Mouse (Mus musculus): ENCODE results near the gene Gnb1l. TPM values are rescaled to one million over a fixed set of nuclear protein-coding genes. Genes with fewer than 3 reads are reported as not detected.

Gene Gnb1l
- total RNA-seq (2021), result 1 to 10 TPM; 6.2 to 7.1 TPM
- long read RNA-seq, experiment 1, partial matches to known transcripts, result 1 of 11 reads
- long read RNA-seq, experiment 1, other reads (novel, unspliced or antisense), result 6 of 11 reads
- long read RNA-seq, experiment 2, partial matches to known transcripts, result 2 of 6 reads
- long read RNA-seq, experiment 2, other reads (novel, unspliced or antisense), result 0 of 6 reads

DNA sequence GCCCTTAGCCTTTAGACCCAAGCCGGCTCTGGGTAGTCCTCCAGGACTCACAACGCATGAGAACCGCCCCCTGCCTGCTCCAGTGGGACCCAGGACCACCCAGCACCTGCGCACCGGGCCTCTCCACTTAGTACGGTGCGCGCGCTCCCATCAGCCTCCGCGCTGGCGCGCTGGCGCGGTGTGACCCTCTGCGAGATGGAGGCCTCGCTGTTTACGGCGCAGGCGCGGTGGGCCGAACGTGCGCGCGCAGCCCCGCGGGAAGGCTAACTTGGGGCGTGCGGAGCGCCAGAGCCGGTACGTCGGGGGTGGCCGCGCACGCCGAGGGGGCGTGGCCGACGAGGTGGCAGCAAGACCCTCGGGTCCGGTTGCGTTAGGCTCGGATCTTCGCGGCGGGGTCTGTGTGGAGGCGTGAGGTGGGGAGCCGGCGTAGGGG, at the start of gene Gnb1l, which contains the start of gene Rtl10:
Gene Gnb1l (plus strand): TSS at position 156 of the 433 bp plus-strand sequence.
Gene Rtl10 (plus strand): TSS at position 344 of the 433 bp plus-strand sequence.
- DNase-seq (ENCODE audit: low spot score in 2 of 2), result peak; percentile 95 to 96

- DNase-seq (ENCODE audit: low spot score in 2 of 2), result no peak
Measured at GRCm38 (mm10) chr16:18449005-18449404, 49.5 kb upstream of the Gnb1l start.

DNA sequence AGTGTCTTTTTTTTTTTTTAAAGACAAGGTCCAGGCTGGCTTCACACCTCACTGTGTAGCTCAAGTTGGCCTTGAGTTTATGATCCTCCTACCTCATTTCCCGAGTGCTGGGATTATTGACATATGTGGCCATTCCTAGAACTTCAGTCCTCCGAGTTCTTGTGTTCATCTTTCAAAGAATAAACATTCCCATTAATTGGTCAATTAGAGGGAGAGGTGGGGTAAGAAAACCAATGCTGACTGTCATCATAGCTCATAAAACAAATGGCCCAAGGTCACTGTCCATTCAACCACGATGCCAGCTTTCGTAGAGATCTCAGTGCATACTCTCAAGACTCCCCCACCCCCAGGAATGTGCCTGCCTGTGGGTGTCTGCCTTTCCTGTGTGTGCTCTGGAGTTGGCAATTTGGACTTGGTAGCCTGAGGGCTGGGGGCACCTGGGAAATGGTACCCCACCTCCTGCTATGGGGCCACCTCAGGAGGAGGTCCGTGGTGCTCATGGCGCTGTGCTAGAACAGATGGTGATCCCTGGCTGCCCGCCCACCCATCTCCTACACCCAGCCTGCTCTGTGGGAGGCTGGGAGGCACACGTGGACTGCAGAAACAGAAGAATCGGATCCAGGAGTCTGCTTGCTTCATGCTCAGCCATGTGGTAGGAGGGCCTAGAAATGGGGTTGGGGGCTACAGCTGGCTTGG, 46.9 kb upstream of the Gnb1l start:
- peak; percentile 79 to 84 for DNase-seq (ENCODE audit: low spot score in 2 of 2)

GRCm38 (mm10) chr16:18452361-18452862, 46.1 kb upstream of the Gnb1l start:
- peak; percentile 26 to 56 for DNase-seq (ENCODE audit: low spot score in 2 of 2)

DNA sequence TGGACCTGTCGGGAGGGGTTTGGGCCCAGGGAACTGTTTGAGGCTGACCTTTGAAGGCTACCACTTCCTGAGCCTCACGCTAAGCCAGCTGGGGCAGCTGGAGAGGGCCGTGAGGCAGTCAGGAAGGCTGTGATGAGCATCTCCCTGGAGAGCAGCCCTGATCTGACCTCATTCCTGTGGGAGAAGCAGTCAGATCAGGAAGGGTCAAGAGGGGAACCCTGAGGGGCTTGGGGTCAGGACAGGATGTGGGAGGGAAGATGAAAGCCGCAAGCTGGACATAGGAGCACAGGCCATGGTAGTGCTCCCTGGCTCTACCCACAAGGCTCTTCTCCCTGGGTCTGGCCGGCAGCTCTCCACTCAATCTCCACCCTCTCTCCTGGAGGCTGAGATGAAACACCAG, 44.7 kb upstream of the Gnb1l start:
- no peak for DNase-seq (ENCODE audit: low spot score in 2 of 2)

DNA sequence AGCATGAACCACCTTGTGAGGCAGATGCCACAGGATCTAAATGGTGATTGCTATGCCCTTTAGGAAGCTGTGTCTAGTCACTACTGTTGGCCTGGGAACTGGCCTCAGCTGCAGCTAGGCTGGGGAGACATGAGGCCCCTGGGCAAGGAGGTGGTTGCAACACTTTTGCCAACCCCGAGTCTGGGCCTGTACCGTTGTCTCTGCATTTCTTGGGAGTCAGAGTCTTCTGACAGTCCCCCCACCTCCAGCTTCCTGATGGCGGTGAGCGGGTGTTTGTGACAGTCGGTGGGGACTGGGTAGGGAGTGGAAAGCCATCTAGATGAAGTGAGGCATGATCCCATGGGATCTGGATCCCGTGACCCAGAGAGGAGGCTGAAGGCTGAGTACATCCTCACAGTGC, 43.1 kb upstream of the Gnb1l start:
- DNase-seq (ENCODE audit: low spot score in 2 of 2), result no peak

- no peak for DNase-seq (ENCODE audit: low spot score in 2 of 2)
Measured at GRCm38 (mm10) chr16:18458661-18459060, 39.9 kb upstream of the Gnb1l start.

GRCm38 (mm10) chr16:18459335-18459954, 39.1 kb upstream of the Gnb1l start:
- no peak for DNase-seq (ENCODE audit: low spot score in 2 of 2)

DNA sequence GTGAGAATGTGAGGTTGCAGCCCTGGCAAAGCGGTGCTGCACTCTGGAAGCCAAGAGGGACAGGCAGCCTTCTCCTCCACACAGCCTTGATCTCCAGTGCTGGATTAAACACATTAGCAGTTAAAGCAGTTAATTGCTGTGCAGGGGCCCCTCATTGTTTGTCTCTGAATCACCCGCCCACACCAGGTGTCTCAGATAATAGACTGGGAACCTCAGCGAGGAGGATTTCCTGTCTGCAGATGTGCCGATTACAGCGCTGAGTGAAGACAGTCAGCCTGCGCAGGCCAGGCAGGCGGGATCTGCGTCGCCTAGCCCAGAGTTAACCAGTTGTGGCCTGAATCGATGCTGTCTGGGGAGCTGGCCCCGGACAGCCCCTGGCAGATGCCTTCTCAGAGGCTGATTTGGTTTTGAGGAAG, 38.5 kb upstream of the Gnb1l start:
- no peak for DNase-seq (ENCODE audit: low spot score in 2 of 2)

- DNase-seq (ENCODE audit: low spot score in 2 of 2), result no peak
Measured at GRCm38 (mm10) chr16:18460826-18461225, 37.7 kb upstream of the Gnb1l start.

DNA sequence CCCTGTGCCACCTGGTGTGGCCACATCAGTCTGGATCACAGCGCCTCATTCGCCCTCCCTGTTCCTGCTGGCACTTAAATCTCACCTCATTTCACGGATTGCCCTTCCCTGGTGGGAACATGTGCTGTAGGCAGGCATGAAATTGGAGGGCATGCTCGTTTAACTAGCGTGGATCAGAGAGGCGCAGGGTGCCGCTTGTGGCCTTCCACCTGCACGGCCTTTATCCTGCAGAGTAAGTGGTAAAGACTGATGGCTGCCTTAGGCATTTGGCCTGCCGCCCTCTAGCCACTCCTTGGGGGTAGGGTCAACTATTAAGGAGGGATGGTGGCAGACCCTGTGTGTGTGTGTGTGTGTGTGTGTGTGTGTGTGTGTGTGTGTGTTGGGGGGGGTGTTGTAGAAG, 36.5 kb upstream of the Gnb1l start:
- DNase-seq (ENCODE audit: low spot score in 2 of 2), result no peak

- DNase-seq (ENCODE audit: low spot score in 2 of 2), result no peak
Measured at GRCm38 (mm10) chr16:18462598-18462997, 35.9 kb upstream of the Gnb1l start.

GRCm38 (mm10) chr16:18464271-18464670, 34.2 kb upstream of the Gnb1l start:
- peak; percentile 41 to 53 for DNase-seq (ENCODE audit: low spot score in 2 of 2)

- DNase-seq (ENCODE audit: low spot score in 2 of 2), result no peak
Measured at GRCm38 (mm10) chr16:18470829-18471228, 27.7 kb upstream of the Gnb1l start.

- no peak for DNase-seq (ENCODE audit: low spot score in 2 of 2)
Measured at GRCm38 (mm10) chr16:18471381-18471955, 27.0 kb upstream of the Gnb1l start.

- no peak for DNase-seq (ENCODE audit: low spot score in 2 of 2)
Measured at GRCm38 (mm10) chr16:18471976-18472375, 26.5 kb upstream of the Gnb1l start.

DNA sequence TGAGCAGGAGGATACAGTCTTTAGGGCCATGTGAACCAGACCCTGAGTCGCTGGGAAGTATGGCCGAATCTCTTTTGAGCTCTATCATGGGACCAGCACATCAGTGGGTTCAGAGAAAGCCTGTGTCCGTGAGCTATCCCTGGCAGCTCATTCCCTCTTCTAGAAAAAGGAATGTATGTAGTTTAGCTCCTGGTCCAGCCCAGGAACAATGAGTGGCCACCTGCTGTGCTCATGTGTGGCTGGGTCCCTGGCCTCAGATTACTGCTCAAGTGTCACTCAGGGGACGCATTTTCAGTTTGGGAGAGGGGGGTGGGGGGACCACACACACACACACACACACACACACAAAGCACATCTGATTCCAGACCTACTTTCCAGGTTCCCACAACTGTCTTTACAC, 26.1 kb upstream of the Gnb1l start:
- no peak for DNase-seq (ENCODE audit: low spot score in 2 of 2)

GRCm38 (mm10) chr16:18472976-18473375, 25.5 kb upstream of the Gnb1l start:
- DNase-seq (ENCODE audit: low spot score in 2 of 2), result no peak

DNA sequence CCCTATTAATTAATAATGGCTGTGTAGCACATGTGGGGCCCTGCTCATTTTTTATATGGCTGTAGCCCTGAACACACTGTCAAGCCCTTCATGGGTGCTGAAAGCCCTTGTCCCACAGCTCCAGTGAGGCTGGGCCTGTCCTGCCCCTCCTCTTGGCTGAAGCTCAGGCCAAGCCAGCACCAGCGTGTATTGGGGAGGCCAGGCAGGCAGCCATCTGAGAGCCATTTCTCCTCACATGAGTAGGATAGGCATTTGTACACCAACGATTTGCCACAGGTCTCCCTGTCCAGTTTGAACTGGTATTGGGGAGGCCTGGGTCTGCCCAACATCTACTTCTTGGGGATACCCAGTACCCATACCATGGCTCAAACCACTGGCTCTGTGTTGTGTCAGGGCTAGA, 24.5 kb upstream of the Gnb1l start:
- no peak for DNase-seq (ENCODE audit: low spot score in 2 of 2)

- no peak for DNase-seq (ENCODE audit: low spot score in 2 of 2)
Measured at GRCm38 (mm10) chr16:18477996-18478395, 20.5 kb upstream of the Gnb1l start.

DNA sequence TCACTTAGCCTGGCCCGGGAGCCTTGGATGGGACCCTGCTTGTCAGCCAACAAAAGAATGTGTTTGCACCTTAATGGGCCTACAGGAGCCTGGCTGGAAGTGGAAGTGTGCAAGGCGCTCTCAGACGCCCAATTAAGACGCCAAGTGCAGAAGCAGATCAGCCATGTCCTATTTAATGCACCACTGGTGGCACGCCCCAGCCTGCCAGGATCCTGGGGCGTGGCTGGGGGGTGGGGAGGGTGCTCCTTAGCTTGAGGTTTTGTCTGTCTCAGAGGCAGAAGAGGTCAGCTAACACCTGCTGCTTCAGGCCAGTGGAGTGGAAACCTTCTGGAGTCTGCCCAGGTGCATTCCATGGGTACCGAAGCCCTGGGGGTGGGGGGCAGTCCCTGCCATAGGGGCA, 18.8 kb upstream of the Gnb1l start:
- no peak for DNase-seq (ENCODE audit: low spot score in 2 of 2)
